Mouse (Mus musculus) E14TG2a.4 (cell line): ENCODE measurements around the gene St8sia1.

Experiments used
- H3K27me3 ChIP-seq: 2 replicates; pipeline ENCODE4 v1.6.1; 2014; ENCODE audit warnings: low read length, control low read depth; ENCODE audit not compliant: insufficient read depth
- H3K36me3 ChIP-seq: 2 replicates; pipeline ENCODE4 v1.6.1; 2014; ENCODE audit warnings: low read length, control low read depth; ENCODE audit not compliant: insufficient read depth
- H3K4me1 ChIP-seq: replicated peaks from 2 replicates; pipeline ENCODE4 v1.6.1; 2014; ENCODE audit warnings: low read depth, low read length, control low read depth
- H3K4me3 ChIP-seq: replicated peaks from 2 replicates; pipeline ENCODE4 v1.5.1; 2014; ENCODE audit warnings: mild to moderate bottlenecking, low read length
- H3K9me3 ChIP-seq: 2 replicates; pipeline ENCODE4 v1.6.1; 2014; ENCODE audit warnings: low read length, control low read depth
- CTCF ChIP-seq: conservative IDR thresholded peaks from 2 replicates; pipeline ENCODE4 v1.5.1; 2014; ENCODE audit warnings: low read length
- NANOG ChIP-seq: IDR thresholded peaks from 2 replicates; pipeline ENCODE4 v1.6.1; 2014; ENCODE audit warnings: borderline replicate concordance, low read length, mixed read lengths
- POU5F1 ChIP-seq: IDR thresholded peaks from 2 replicates; pipeline ENCODE4 v1.6.1; 2014; ENCODE audit warnings: low read length, borderline replicate concordance

The St8sia1 gene

GRCm38 (mm10) chr6:142914676-142915075 lies 49.6 kb downstream of the St8sia1 start:
- Histone ChIP-seq H3K4me3 (no peak overlapping the region), H3K27me3 (no peaks in the 10 kb centered on the region), H3K4me1 (peaks cover 19% of the 10 kb centered on the region), H3K9me3 (no peaks in the 10 kb centered on the region), H3K36me3 (peaks cover 39% of the 10 kb centered on the region)
- no peak for TF ChIP-seq POU5F1
- no peak for TF ChIP-seq NANOG
- TF ChIP-seq CTCF: no peak

- Histone ChIP-seq H3K27me3 (no peaks in the 10 kb centered on the region), H3K9me3 (no peaks in the 10 kb centered on the region), H3K36me3 (peaks cover 41% of the 10 kb centered on the region), H3K4me1 (peaks cover 17% of the 10 kb centered on the region), H3K4me3 (no peak overlapping the region)
- no peak for TF ChIP-seq POU5F1
- no peak for TF ChIP-seq NANOG
- TF ChIP-seq CTCF: no peak
Observed at GRCm38 (mm10) chr6:142911263-142911662, 53.0 kb downstream of the St8sia1 start.

DNA sequence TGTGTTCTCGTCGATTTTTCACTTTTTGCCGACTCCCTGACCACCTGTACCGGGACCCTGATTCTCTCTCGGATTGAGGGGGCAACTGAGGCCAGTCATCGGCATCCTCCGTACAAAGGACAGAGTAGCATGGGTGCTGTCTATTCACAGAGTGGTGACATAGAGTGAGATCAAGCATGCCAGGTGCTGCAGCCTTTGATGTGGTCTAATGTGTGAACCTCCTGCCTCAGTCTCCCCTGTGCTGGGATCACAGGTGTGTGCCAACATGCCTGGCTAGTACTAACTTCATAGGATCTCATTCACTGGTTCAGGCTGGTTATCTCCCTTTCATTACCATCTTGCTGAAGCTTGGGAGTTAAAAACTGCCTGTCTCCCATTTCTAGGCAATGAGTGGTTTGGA lies 53.5 kb downstream of the St8sia1 start:
- TF ChIP-seq POU5F1: no peak
- no peak for TF ChIP-seq NANOG
- TF ChIP-seq CTCF: no peak
- Histone ChIP-seq H3K27me3 (no peaks in the 10 kb centered on the region), H3K36me3 (peaks cover 41% of the 10 kb centered on the region), H3K9me3 (no peaks in the 10 kb centered on the region), H3K4me1 (peaks cover 13% of the 10 kb centered on the region), H3K4me3 (no peak overlapping the region)

GRCm38 (mm10) chr6:142909771-142910105 lies 54.5 kb downstream of the St8sia1 start:
- H3K4me3 ChIP-seq: no peak overlapping the region
- no peak for TF ChIP-seq POU5F1
- TF ChIP-seq CTCF: no peak
- TF ChIP-seq NANOG: no peak
- peaks cover 10% of the 10 kb centered on the region for H3K4me1 ChIP-seq
- peaks cover 41% of the 10 kb centered on the region for H3K36me3 ChIP-seq
- no peaks in the 10 kb centered on the region for H3K9me3 ChIP-seq
- no peaks in the 10 kb centered on the region for H3K27me3 ChIP-seq

DNA sequence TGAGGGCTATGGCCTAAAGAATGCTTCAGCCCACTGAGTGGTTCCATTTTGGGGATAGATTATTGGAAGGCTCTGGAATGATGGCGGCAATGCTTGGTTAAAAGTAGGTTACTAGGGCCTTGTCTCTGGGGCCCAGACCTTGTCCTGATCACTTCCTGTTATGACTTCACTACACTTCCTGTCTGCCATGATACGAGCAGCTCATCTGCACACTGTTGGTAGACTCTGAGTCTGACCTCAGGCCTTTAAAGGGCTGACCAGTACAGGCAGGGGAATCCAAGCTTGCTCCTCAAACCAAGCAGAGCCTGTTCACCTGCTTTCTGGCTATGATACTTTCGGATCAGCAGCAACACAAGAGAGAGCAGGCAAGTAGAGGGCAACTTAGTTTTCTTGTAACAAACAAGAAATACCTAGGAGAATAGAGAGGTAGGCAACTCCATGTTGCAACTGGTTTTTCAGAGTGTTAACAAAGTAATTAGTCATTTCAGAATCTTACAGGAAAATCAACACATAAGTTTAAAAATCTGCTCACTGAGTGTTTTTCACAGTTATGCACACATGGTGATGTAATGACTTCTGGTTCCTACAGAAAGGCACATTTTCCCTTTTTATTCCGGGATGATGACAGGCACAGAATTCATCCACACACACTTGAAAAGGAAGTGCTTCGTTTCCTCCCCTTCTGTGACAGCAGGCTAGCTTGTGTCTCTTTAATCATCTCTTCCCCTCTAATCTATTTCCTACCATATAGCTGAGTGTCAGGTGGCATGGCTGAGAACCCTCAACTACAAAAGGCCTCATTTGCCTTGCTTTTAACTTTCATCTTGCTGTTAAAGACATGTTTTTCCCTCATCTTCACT lies 55.1 kb downstream of the St8sia1 start:
- H3K9me3 ChIP-seq: no peaks in the 10 kb centered on the region

GRCm38 (mm10) chr6:142908412-142908811 lies 55.8 kb downstream of the St8sia1 start:
- no peak for TF ChIP-seq CTCF
- no peak for TF ChIP-seq POU5F1
- TF ChIP-seq NANOG: no peak
- Histone ChIP-seq H3K4me3 (no peak overlapping the region), H3K36me3 (peaks cover 34% of the 10 kb centered on the region), H3K4me1 (no peaks in the 10 kb centered on the region), H3K27me3 (no peaks in the 10 kb centered on the region), H3K9me3 (no peaks in the 10 kb centered on the region)

More for the DNA sequence above, 55.1 kb downstream of the St8sia1 start:
- H3K36me3 ChIP-seq: peaks cover 41% of the 10 kb centered on the region
- H3K4me1 ChIP-seq: peaks cover 4% of the 10 kb centered on the region
- TF ChIP-seq POU5F1 (no peak), NANOG (no peak), CTCF (no peak)
- H3K4me3 ChIP-seq: no peak overlapping the region
- no peaks in the 10 kb centered on the region for H3K27me3 ChIP-seq

- Histone ChIP-seq H3K9me3 (no peaks in the 10 kb centered on the region), H3K36me3 (0 out of 2 replicates have a peak, but pooled peaks cover 6% of the 10 kb centered on the region), H3K4me3 (no peak overlapping the region), H3K27me3 (no peaks in the 10 kb centered on the region), H3K4me1 (peaks cover 27% of the 10 kb centered on the region)
- no peak for TF ChIP-seq CTCF
- TF ChIP-seq POU5F1: no peak
- TF ChIP-seq NANOG: no peak
Observed at GRCm38 (mm10) chr6:142895371-142895770, 68.9 kb downstream of the St8sia1 start.

DNA sequence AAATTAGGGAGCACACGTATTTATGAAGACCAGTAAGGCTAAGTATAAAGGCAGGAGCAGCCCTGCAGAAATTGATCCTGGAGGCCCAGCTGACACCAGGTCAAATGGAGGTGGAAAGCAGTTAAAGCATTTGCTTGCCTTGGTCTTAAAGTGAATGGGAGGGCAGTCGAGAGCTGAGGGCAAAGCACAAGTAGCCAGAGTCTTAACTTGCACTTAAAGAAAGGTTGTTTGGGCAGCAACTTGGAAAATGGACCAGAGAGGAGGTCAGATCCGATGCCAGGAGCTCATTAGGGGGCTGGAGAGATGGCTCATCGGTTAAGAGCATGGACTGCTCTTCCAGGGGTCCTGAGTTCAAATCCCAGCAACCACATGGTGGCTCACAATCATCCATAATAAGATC lies 70.5 kb downstream of the St8sia1 start:
- TF ChIP-seq CTCF (no peak), NANOG (no peak), POU5F1 (no peak)
- Histone ChIP-seq H3K4me1 (peaks cover 43% of the 10 kb centered on the region), H3K4me3 (no peak overlapping the region), H3K27me3 (no peaks in the 10 kb centered on the region), H3K36me3 (0 out of 2 replicates have a peak, but pooled peaks cover 6% of the 10 kb centered on the region), H3K9me3 (no peaks in the 10 kb centered on the region)
